8 mouse cellular contexts compared by ENCODE assay signal in genomic region chr9:107872350-107873098, GRCm38 (mm10). TPM values are rescaled to one million over a fixed set of nuclear protein-coding genes. Genes with fewer than 3 reads are reported as not detected.
DNase-seq lines count a peak whose midpoint lies in the region; ATAC-seq lines count a peak whose summit lies in the region.

No protein-coding gene starts in this region.

- H3K9ac ChIP-seq in hindbrain, embryonic 16.5 days (ENCODE audit: low read depth, low read length): peak overlapping the region; percentile 94

- under 1% methylated on average over 77 of the region's 80 CpGs for WGBS in hindbrain, embryonic 16.5 days
- 1% methylated on average over 50 of the region's 80 CpGs for WGBS in macrophage (ENCODE audit: missing documents)

- ATAC-seq in hindbrain, embryonic 16.5 days: peak; percentile 100

- H3K4me2 ChIP-seq in hindbrain, embryonic 16.5 days (ENCODE audit: low read length): peak overlapping the region; percentile 86

- peak overlapping the region; percentile 99 for H3K4me3 ChIP-seq in hindbrain, embryonic 16.5 days (ENCODE audit: low read length)
- peak overlapping the region; percentile 94 for H3K4me3 ChIP-seq in macrophage (ENCODE audit: inconsistent target)

- no peaks in the 10 kb centered on the region for H3K36me3 ChIP-seq in hindbrain, embryonic 16.5 days (ENCODE audit: control insufficient read depth, insufficient read depth, low read length)
- no peaks in the 10 kb centered on the region for H3K36me3 ChIP-seq in macrophage (ENCODE audit: inconsistent target)

- peaks cover 18% of the 10 kb centered on the region for H3K4me1 ChIP-seq in hindbrain, embryonic 16.5 days (ENCODE audit: control insufficient read depth, insufficient read depth, low read depth, low read length)

- H3K27ac ChIP-seq in hindbrain, embryonic 16.5 days (ENCODE audit: low read depth, low read length): peak overlapping the region; percentile 95
- peak overlapping the region; percentile 57 for H3K27ac ChIP-seq in macrophage

- peaks cover 46% of the 10 kb centered on the region for H3K79me2 ChIP-seq in macrophage (ENCODE audit: inconsistent target)

- H3K9me3 ChIP-seq in hindbrain, embryonic 16.5 days (ENCODE audit: control insufficient read depth, low read length): no peaks in the 10 kb centered on the region

- H3K27me3 ChIP-seq in hindbrain, embryonic 16.5 days (replicated peaks; ENCODE audit: control insufficient read depth, insufficient read depth, low read length): no peaks in the 10 kb centered on the region

- peak; percentile 73 for DNase-seq in WW6 (ENCODE audit: low read depth, low spot score)
- peak; percentile 67 to 92 for DNase-seq in cerebellum, postnatal 4 days (ENCODE audit: low spot score in 2 of 2)
- DNase-seq in gastrocnemius, adult 18-20 months (ENCODE audit: low spot score): peak; percentile 95
- peak; percentile 93 to 96 for DNase-seq in left cerebral cortex, adult 18-20 months (ENCODE audit: low spot score in 2 of 2)
- peak; percentile 98 for DNase-seq in right cerebral cortex, adult 18-20 months
- peak; percentile 66 for DNase-seq in urinary bladder, postnatal 10 days (ENCODE audit: low spot score)

RNA-seq across cellular contexts. Expression of gene Rbm6, which starts 0.5 kb away (rescaled TPM):
- 10 to 100 TPM; 16.6 to 18.3 TPM for total RNA-seq in gastrocnemius, adult 18-20 months (2021)
- polyA plus RNA-seq in hindbrain, embryonic 16.5 days (2015; fragmentation: Nextera tagmentation; extraction: Ambion mirVana): 83.1 and 89.7 TPM in 2 replicates
- 10 to 100 TPM; 54.0 to 57.3 TPM for total RNA-seq in left cerebral cortex, adult 18-20 months (2021)
- 100 to 1,000 TPM; 249 to 521 (median 397) TPM for total RNA-seq in macrophage (2018; cell fraction: chromatin; rRNA removed)
- 10 to 100 TPM; 27.9 to 54.3 (median 40.4) TPM for total RNA-seq in macrophage (2018; cell fraction: cytosol; rRNA removed)
- total RNA-seq in macrophage (2018; cell fraction: nucleus; rRNA removed): 100 to 1,000 TPM; 144 to 359 (median 209) TPM
- 41.6 to 90.8 TPM (median 45.5 TPM) in 3 replicates for polyA plus RNA-seq in macrophage (2018)

RNA-seq across cellular contexts. Expression of gene Mon1a, which starts 15.4 kb away (rescaled TPM):
- total RNA-seq in gastrocnemius, adult 18-20 months (2021): 10 to 100 TPM; 10.8 to 11.1 TPM
- polyA plus RNA-seq in hindbrain, embryonic 16.5 days (2015; fragmentation: Nextera tagmentation; extraction: Ambion mirVana): 22.6 and 23.9 TPM in 2 replicates
- total RNA-seq in left cerebral cortex, adult 18-20 months (2021): 10 to 100 TPM; 27.1 to 28.1 TPM
- 10 to 100 TPM in 20 of 26 experiments, 1 to 10 TPM in 6; 4.2 to 27.4 (median 16.0) TPM for total RNA-seq in macrophage (2018; cell fraction: chromatin; rRNA removed)
- total RNA-seq in macrophage (2018; cell fraction: cytosol; rRNA removed): 10 to 100 TPM in 19 of 26 experiments, 1 to 10 TPM in 7; 4.8 to 13.4 (median 11.1) TPM
- 10 to 100 TPM in 16 of 26 experiments, 1 to 10 TPM in 10; 3.7 to 23.1 (median 12.3) TPM for total RNA-seq in macrophage (2018; cell fraction: nucleus; rRNA removed)
- 8.2 to 10.9 TPM (median 8.7 TPM) in 3 replicates for polyA plus RNA-seq in macrophage (2018)

RNA-seq across cellular contexts. Expression of gene Mst1r, which starts 34.1 kb away (rescaled TPM):
- under 1 TPM; 0.39 to 0.52 TPM for total RNA-seq in gastrocnemius, adult 18-20 months (2021)
- polyA plus RNA-seq in hindbrain, embryonic 16.5 days (2015; fragmentation: Nextera tagmentation; extraction: Ambion mirVana): 1.3 and 3.0 TPM in 2 replicates
- total RNA-seq in left cerebral cortex, adult 18-20 months (2021): 1 to 10 TPM in 1 of 2 experiments, under 1 TPM in 1; 0.89 to 1.2 TPM
- total RNA-seq in macrophage (2018; cell fraction: chromatin; rRNA removed): 1 to 10 TPM in 4 of 26 experiments, under 1 TPM in 5, not detected in 17; 0.17 to 2.9 (median 0.77) TPM
- total RNA-seq in macrophage (2018; cell fraction: cytosol; rRNA removed): under 1 TPM in 4 of 26 experiments, not detected in 22; under 0.01 to 0.30 (median 0.04) TPM
- total RNA-seq in macrophage (2018; cell fraction: nucleus; rRNA removed): 1 to 10 TPM in 1 of 26 experiments, under 1 TPM in 5, not detected in 20; 0.12 to 2.5 (median 0.25) TPM
- not detected in 3 replicates for polyA plus RNA-seq in macrophage (2018)

RNA-seq across cellular contexts. Expression of gene Actl11, which starts 55.7 kb away (rescaled TPM):
- not detected for total RNA-seq in gastrocnemius, adult 18-20 months (2021)
- not detected in 2 replicates for polyA plus RNA-seq in hindbrain, embryonic 16.5 days (2015; fragmentation: Nextera tagmentation; extraction: Ambion mirVana)
- not detected for total RNA-seq in left cerebral cortex, adult 18-20 months (2021)
- not detected for total RNA-seq in macrophage (2018; cell fraction: chromatin; rRNA removed)
- total RNA-seq in macrophage (2018; cell fraction: cytosol; rRNA removed): not detected
- not detected for total RNA-seq in macrophage (2018; cell fraction: nucleus; rRNA removed)
- not detected in 3 replicates for polyA plus RNA-seq in macrophage (2018)

Comparison
In these comparisons a context has a peak if more than half of its experiments do, and no peak if none do; other contexts are left out.
1. Peak in every context shown above with its lines: DNase-seq, ATAC-seq, H3K4me3 ChIP-seq and H3K27ac ChIP-seq.